ENCODE assay signal across 8 mouse cellular contexts in the genomic region with DNA sequence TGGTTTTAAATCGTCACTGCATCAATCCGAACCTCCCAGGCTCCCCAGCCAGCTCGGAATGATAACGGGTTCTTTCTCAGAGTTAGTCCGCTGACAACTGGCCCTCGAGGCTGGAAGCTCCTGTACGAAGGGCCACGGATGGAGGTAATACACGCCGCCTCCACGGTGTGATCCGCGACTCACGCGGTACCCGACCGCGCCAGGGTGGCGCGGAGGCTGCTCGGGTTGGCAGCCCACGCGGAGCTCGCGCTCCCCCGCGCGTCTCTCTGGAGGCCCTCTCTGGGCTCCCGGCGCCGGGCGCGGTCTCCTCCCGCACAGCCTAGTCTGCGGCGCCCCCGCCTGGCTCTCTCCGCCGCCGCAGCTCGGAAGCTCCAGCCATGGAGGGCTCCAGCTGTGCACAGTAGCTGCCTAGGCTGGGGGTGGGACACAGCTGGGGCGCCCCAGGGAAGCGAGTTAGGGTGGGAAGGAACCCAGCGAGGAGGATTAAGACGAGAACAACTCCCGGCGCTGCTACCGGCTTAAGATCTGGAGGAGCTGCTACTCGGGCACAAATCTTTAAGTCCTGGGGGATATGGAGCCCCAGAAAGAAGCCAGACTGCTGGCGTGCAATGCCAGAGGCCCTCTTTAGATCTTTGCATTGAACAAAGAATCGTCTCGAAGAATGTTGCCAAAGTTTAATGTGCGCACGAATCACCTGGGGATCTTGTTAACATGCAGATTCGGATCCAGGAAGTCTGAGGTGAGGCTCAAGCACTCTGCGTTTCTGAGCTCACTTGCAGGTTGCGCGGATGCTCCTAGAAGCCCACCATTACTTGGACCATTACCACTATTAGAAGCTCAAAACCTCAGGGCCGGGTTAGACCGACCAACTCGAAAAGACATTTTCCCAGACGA. TPM values are rescaled to one million over a fixed set of nuclear protein-coding genes. Genes with fewer than 3 reads are reported as not detected.
DNase-seq lines count a peak whose midpoint lies in the region; ATAC-seq lines count a peak whose summit lies in the region.

No protein-coding gene starts in this region.

- peak; percentile 88 for ATAC-seq in forebrain, embryonic 16.5 days
- peak; percentile 56 for ATAC-seq in megakaryocyte-erythroid progenitor cell, adult 5-6 weeks (replicated peaks; ENCODE audit: low FRiP score, low TSS enrichment, poor library complexity, severe bottlenecking)

- WGBS in forebrain, embryonic 16.5 days = 2% methylated on average over 61 of the region's 62 CpGs
- under 1% methylated on average over 62 of the region's 62 CpGs for WGBS in limb, embryonic 10.5 days

- no peak overlapping the region for H3K27ac ChIP-seq in forebrain, embryonic 16.5 days (ENCODE audit: low read length)
- H3K27ac ChIP-seq in limb, embryonic 10.5 days = peak overlapping the region; percentile 100

- peak overlapping the region; percentile 44 for H3K4me2 ChIP-seq in forebrain, embryonic 16.5 days (ENCODE audit: low read length)

- no peaks in the 10 kb centered on the region for H3K9me3 ChIP-seq in forebrain, embryonic 16.5 days (ENCODE audit: control insufficient read depth, low read length)
- no peaks in the 10 kb centered on the region for H3K9me3 ChIP-seq in limb, embryonic 10.5 days (replicated peaks)

- H3K9ac ChIP-seq in forebrain, embryonic 16.5 days (replicated peaks; ENCODE audit: low read depth, low read length) = no peak overlapping the region

- DNase-seq in ES-CJ7 (ENCODE audit: low read depth, low spot score) = peak; percentile 71
- peak; percentile 66 for DNase-seq in adrenal gland, postnatal 25 days
- peak; percentile 84 for DNase-seq in heart, postnatal 4 days
- DNase-seq in limb, embryonic 10.5 days (ENCODE audit: low spot score) = peak; percentile 88
- peak; percentile 25 for DNase-seq in thymus, postnatal 0 days (ENCODE audit: low spot score)
- no peak for DNase-seq in layer of hippocampus, postnatal 14 days (ENCODE audit: low spot score in 2 of 2)

- H3K36me3 ChIP-seq in forebrain, embryonic 16.5 days (ENCODE audit: control insufficient read depth, insufficient read depth) = no peaks in the 10 kb centered on the region
- no peaks in the 10 kb centered on the region for H3K36me3 ChIP-seq in limb, embryonic 10.5 days

- peaks cover 45% of the 10 kb centered on the region for H3K27me3 ChIP-seq in forebrain, embryonic 16.5 days (replicated peaks; ENCODE audit: control insufficient read depth, insufficient read depth, low read length)
- no peaks in the 10 kb centered on the region for H3K27me3 ChIP-seq in limb, embryonic 10.5 days (ENCODE audit: low read depth, poor library complexity, severe bottlenecking)

- H3K4me3 ChIP-seq in forebrain, embryonic 16.5 days (replicated peaks; ENCODE audit: low read length) = peak overlapping the region; percentile 26
- H3K4me3 ChIP-seq in limb, embryonic 10.5 days = peak overlapping the region; percentile 85

- peaks cover 15% of the 10 kb centered on the region for H3K4me1 ChIP-seq in forebrain, embryonic 16.5 days (replicated peaks; ENCODE audit: control insufficient read depth, insufficient read depth, low read length)
- H3K4me1 ChIP-seq in limb, embryonic 10.5 days = peaks cover 62% of the 10 kb centered on the region

RNA-seq across cellular contexts. Expression of a gene that starts 32.7 kb away (rescaled TPM):
- total RNA-seq in adrenal gland, postnatal 25 days (2021) = 4.1 and 7.1 TPM in 2 replicates
- 2.1 and 2.8 TPM in 2 replicates for polyA plus RNA-seq in forebrain, embryonic 16.5 days (2015; fragmentation: Nextera tagmentation; extraction: Ambion mirVana)
- total RNA-seq in heart, postnatal 4 days (2021) = 10 to 100 TPM; 31.5 to 36.1 TPM
- 167 and 217 TPM in 2 replicates for polyA plus RNA-seq in limb, embryonic 10.5 days (2016; fragmentation: Nextera tagmentation; extraction: Ambion mirVana)
- 1.5 TPM in 1 of 2 replicates, not detected in the other for total RNA-seq in megakaryocyte-erythroid progenitor cell, adult 5-6 weeks (2014; fragmentation: Nextera tagmentation)
- total RNA-seq in megakaryocyte-erythroid progenitor cell, adult 5-6 weeks (2017) = 6.5 and 8.8 TPM in 2 replicates
- 1.1 and 1.2 TPM in 2 replicates for polyA plus RNA-seq in thymus, postnatal 0 days (2015; fragmentation: Nextera tagmentation; extraction: Ambion mirVana)
- 1 to 10 TPM; 5.0 to 6.9 TPM for total RNA-seq in layer of hippocampus, postnatal 14 days (2021)

Comparison
In these comparisons a context has a peak if more than half of its experiments do, and no peak if none do; other contexts are left out.
1. DNase-seq: peak in ES-CJ7 (single experiment), adrenal gland, postnatal 25 days (single experiment), heart, postnatal 4 days (single experiment), limb, embryonic 10.5 days (single experiment) and thymus, postnatal 0 days (single experiment); none in layer of hippocampus, postnatal 14 days (0 of 2).